In the genomic region with DNA sequence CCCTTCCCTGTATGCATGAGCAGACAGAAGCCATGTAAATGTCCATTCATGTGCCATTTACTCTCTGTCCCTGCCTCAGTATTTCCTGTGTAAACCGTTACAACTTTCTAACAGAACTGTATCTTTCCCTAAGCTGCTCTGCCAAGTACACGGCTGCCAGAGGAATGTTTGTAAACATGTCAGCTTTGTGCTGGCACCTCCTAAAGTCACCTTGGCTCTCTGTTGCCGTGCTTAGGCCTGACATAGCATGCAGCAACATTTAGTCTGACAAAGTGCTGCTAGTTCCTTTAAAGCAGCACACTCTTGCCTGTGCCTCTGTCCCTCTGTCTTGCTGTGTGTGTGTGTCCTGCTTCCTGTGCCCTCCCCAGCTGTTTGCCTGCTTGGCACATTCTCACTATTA, we compare ENCODE assay signal across 23 mouse cellular contexts. TPM values are rescaled to one million over a fixed set of nuclear protein-coding genes. Genes with fewer than 3 reads are reported as not detected.
DNase-seq lines count a peak whose midpoint lies in the region; ATAC-seq and TF ChIP-seq lines count a peak whose summit lies in the region.
"Had no signal": no experiment of that assay in that cellular context is flagged by ENCODE, and none has a peak within 500 bp of the region (broad histone marks: within the 10 kb centered on the region; RNA-seq: fewer than 3 reads in every experiment).

No protein-coding gene starts in this region.

- H3K27ac ChIP-seq in liver, adult 2 months (replicated peaks; ENCODE audit: insufficient read depth, low read depth, low read length) = peak overlapping the region; percentile 11
- peak overlapping the region; percentile 51 for H3K27ac ChIP-seq in heart, embryonic 16.5 days (ENCODE audit: low read length)
- no peak overlapping the region for H3K27ac ChIP-seq in midbrain, embryonic 13.5 days
- H3K27ac ChIP-seq: embryonic facial prominence, embryonic 13.5 days; hindbrain, postnatal 0 days; layer of hippocampus, adult 2 months; limb, embryonic 13.5 days; liver, embryonic 15.5 days; neural tube, embryonic 15.5 days had no signal

- H3K9me3 ChIP-seq in heart, embryonic 16.5 days (replicated peaks; ENCODE audit: control insufficient read depth, low read length) = no peaks in the 10 kb centered on the region
- H3K9me3 ChIP-seq in midbrain, embryonic 13.5 days = no peaks in the 10 kb centered on the region
- H3K9me3 ChIP-seq: embryonic facial prominence, embryonic 13.5 days; limb, embryonic 13.5 days; liver, embryonic 15.5 days; neural tube, embryonic 15.5 days had no signal

- WGBS in liver, adult 2 months = 19% methylated on average over 3 of the region's 3 CpGs
- 48% methylated on average over 3 of the region's 3 CpGs for WGBS in heart, embryonic 16.5 days
- WGBS in midbrain, embryonic 13.5 days = 87% methylated on average over 3 of the region's 3 CpGs

- H3K4me1 ChIP-seq in liver, adult 2 months (ENCODE audit: control insufficient read depth, insufficient read depth, low read length) = peaks cover 7% of the 10 kb centered on the region; the same call in 1 of the 2 replicates
- H3K4me1 ChIP-seq in heart, embryonic 16.5 days (ENCODE audit: control insufficient read depth, insufficient read depth, low read length) = peaks cover 5% of the 10 kb centered on the region; the same call in 1 of the 2 replicates
- H3K4me1 ChIP-seq in midbrain, embryonic 13.5 days (replicated peaks) = no peaks in the 10 kb centered on the region
- H3K4me1 ChIP-seq: embryonic facial prominence, embryonic 13.5 days; limb, embryonic 13.5 days; liver, embryonic 15.5 days; neural tube, embryonic 15.5 days had no signal

- DNase-seq in gastrocnemius, postnatal 25 days = peak; percentile 8
- DNase-seq in gastrocnemius, postnatal 4 days (ENCODE audit: low spot score in 2 of 2) = no peak
- DNase-seq in liver, adult 2 months (ENCODE audit: extremely low read depth, low read depth, low spot score) = peak; percentile 81
- DNase-seq in liver = no peak
- DNase-seq in lung, postnatal 10 days = peak; percentile 61
- DNase-seq in cerebellum, adult 11 months = no peak
- DNase-seq: cerebellum, postnatal 14 days; gastrocnemius, postnatal 14 days; kidney, adult 18-20 months; kidney, postnatal 10 days; layer of hippocampus, postnatal 36 days; right cerebral cortex, postnatal 14 days; spleen, adult 18-20 months; thymus, postnatal 25 days had no signal

- H3K79me2 ChIP-seq in liver, adult 2 months (ENCODE audit: control insufficient read depth, insufficient read depth, low read length) = no peaks in the 10 kb centered on the region

- no peak for TF ChIP-seq CTCF in liver, adult 2 months (IDR thresholded peaks at IDR 0.05; ENCODE audit: low read depth, low read length)

- no peak overlapping the region for H3K9ac ChIP-seq in liver, adult 2 months (ENCODE audit: low read depth, low read length)
- H3K9ac ChIP-seq in heart, embryonic 16.5 days (ENCODE audit: low read length) = no peak overlapping the region
- no peak overlapping the region for H3K9ac ChIP-seq in midbrain, embryonic 13.5 days (replicated peaks)
- H3K9ac ChIP-seq: embryonic facial prominence, embryonic 13.5 days; limb, embryonic 13.5 days; liver, embryonic 15.5 days; neural tube, embryonic 15.5 days had no signal

- ATAC-seq in heart, embryonic 16.5 days (replicated peaks; ENCODE audit: extremely low read depth, insufficient read depth, low FRiP score) = no peak; the same call in 1 of the 2 replicates
- ATAC-seq in midbrain, embryonic 13.5 days = no peak
- ATAC-seq: midbrain, embryonic 16.5 days had no signal

- no peak overlapping the region for H3K4me2 ChIP-seq in heart, embryonic 16.5 days (ENCODE audit: low read depth, low read length)
- no peak overlapping the region for H3K4me2 ChIP-seq in midbrain, embryonic 13.5 days (replicated peaks)
- H3K4me2 ChIP-seq: embryonic facial prominence, embryonic 13.5 days; limb, embryonic 13.5 days; liver, embryonic 15.5 days; neural tube, embryonic 15.5 days had no signal

- no peak overlapping the region for H3K4me3 ChIP-seq in liver, adult 2 months (ENCODE audit: insufficient read depth, low read depth, low read length)
- H3K4me3 ChIP-seq in heart, embryonic 16.5 days (ENCODE audit: low read length) = no peak overlapping the region
- H3K4me3 ChIP-seq in midbrain, embryonic 13.5 days (replicated peaks) = no peak overlapping the region
- H3K4me3 ChIP-seq: embryonic facial prominence, embryonic 13.5 days; layer of hippocampus, adult 2 months; limb, embryonic 13.5 days; liver, embryonic 15.5 days; neural tube, embryonic 15.5 days had no signal

- peaks cover 39% of the 10 kb centered on the region for H3K36me3 ChIP-seq in liver, adult 2 months (ENCODE audit: control insufficient read depth, insufficient read depth, low read length)
- peaks cover 50% of the 10 kb centered on the region for H3K36me3 ChIP-seq in heart, embryonic 16.5 days (ENCODE audit: control insufficient read depth, insufficient read depth)
- H3K36me3 ChIP-seq in midbrain, embryonic 13.5 days = peaks cover 92% of the 10 kb centered on the region

- H3K27me3 ChIP-seq in liver, adult 2 months (ENCODE audit: control insufficient read depth, insufficient read depth, low read length) = no peaks in the 10 kb centered on the region
- no peaks in the 10 kb centered on the region for H3K27me3 ChIP-seq in heart, embryonic 16.5 days (ENCODE audit: control insufficient read depth, insufficient read depth, low read length)
- H3K27me3 ChIP-seq in midbrain, embryonic 13.5 days = no peaks in the 10 kb centered on the region
- H3K27me3 ChIP-seq: embryonic facial prominence, embryonic 13.5 days; limb, embryonic 13.5 days; liver, embryonic 15.5 days; neural tube, embryonic 15.5 days had no signal

- TF ChIP-seq POLR2A in liver, adult 2 months (IDR thresholded peaks at IDR 0.05; ENCODE audit: extremely low read depth, insufficient read depth, low read length) = no peak

RNA-seq across cellular contexts. Expression of a gene that starts 37.3 kb away (rescaled TPM):
- total RNA-seq in gastrocnemius, postnatal 25 days (2021) = 1 to 10 TPM; 2.6 to 2.9 TPM
- total RNA-seq in gastrocnemius, postnatal 4 days (2021) = 10 to 100 TPM; 18.5 to 23.6 TPM
- total RNA-seq in liver, adult 2 months (2014; rRNA removed) = 207 and 253 TPM in 2 replicates
- polyA plus RNA-seq in liver, adult 2 months (2012; rRNA removed) = 134 and 144 TPM in 2 replicates
- polyA plus RNA-seq in heart, embryonic 16.5 days (2015; fragmentation: Nextera tagmentation; extraction: Ambion mirVana) = 21.7 and 24.4 TPM in 2 replicates
- 147 and 158 TPM in 2 replicates for polyA plus RNA-seq in midbrain, embryonic 13.5 days (2015; fragmentation: Nextera tagmentation; extraction: Ambion mirVana)

Comparison
In these comparisons a context has a peak if more than half of its experiments do, and no peak if none do; other contexts are left out.
1. DNase-seq: peak in gastrocnemius, postnatal 25 days (single experiment), liver, adult 2 months (single experiment) and lung, postnatal 10 days (single experiment); none in gastrocnemius, postnatal 4 days (0 of 2), liver (single experiment) and cerebellum, adult 11 months (single experiment).